Mouse (Mus musculus) liver, embryonic 16.5 days (tissue): ENCODE results near the gene Prrx1. TPM values are rescaled to one million over a fixed set of nuclear protein-coding genes. Genes with fewer than 3 reads are reported as not detected.

Experiments used
- ATAC-seq: fragments of 200-750 bp; cut with Nextera tagmentation; 2 replicates; pipeline ENCODE4 v1.8.0; 2017; ENCODE audit warnings: low read depth, mild to moderate bottlenecking, moderate number of reproducible peaks, moderate library complexity
- H3K27ac ChIP-seq: fragments of 300-500 bp; sonication (generic); 2 replicates; pipeline ENCODE4 v1.5.1; 2014; ENCODE audit warnings: mild to moderate bottlenecking, low read length
- H3K27me3 ChIP-seq: fragments of 300-500 bp; sonication (generic); 2 replicates; pipeline ENCODE4 v1.6.1; 2014; ENCODE audit warnings: low read depth, low read length, mixed read lengths; ENCODE audit not compliant: control insufficient read depth, insufficient read depth
- H3K36me3 ChIP-seq: fragments of 300-500 bp; sonication (generic); 2 replicates; pipeline ENCODE4 v1.6.1; 2014; ENCODE audit warnings: mild to moderate bottlenecking; ENCODE audit not compliant: control insufficient read depth, insufficient read depth
- H3K4me1 ChIP-seq: fragments of 300-500 bp; sonication (generic); 2 replicates; pipeline ENCODE4 v1.6.1; 2014; ENCODE audit warnings: low read depth, low read length, mixed read lengths; ENCODE audit not compliant: control insufficient read depth
- H3K4me2 ChIP-seq: fragments of 300-500 bp; sonication (generic); 2 replicates; pipeline ENCODE4 v1.6.1; 2014; ENCODE audit warnings: low read depth, low read length, mixed read lengths
- H3K4me3 ChIP-seq: fragments of 300-500 bp; sonication (generic); 2 replicates; pipeline ENCODE4 v1.5.1; 2014; ENCODE audit warnings: low read depth, mild to moderate bottlenecking, low read length
- H3K9ac ChIP-seq: fragments of 300-500 bp; sonication (generic); 2 replicates; pipeline ENCODE4 v1.6.1; 2014; ENCODE audit warnings: low read depth, low read length
- H3K9me3 ChIP-seq: fragments of 300-500 bp; sonication (generic); replicated peaks from 2 replicates; pipeline ENCODE4 v1.6.1; 2016; ENCODE audit warnings: low read length; ENCODE audit not compliant: control insufficient read depth
- WGBS: fragments of 180-500 bp; shearing (Covaris S2); extraction: QIAGEN DNeasy Blood & Tissue Kit; methylation state at CpG from one replicate; pipeline ENCODE4 v1.1.7; 2014; ENCODE audit not compliant: insufficient replicate concordance; 5-methylcytosine and 5-hydroxymethylcytosine counted together
- polyA plus RNA-seq: library from polyadenylated mRNA; unstranded; fragments of >200 nt; fragmentation: Nextera tagmentation; extraction: Ambion mirVana; gene quantifications from 2 replicates; pipeline ENCODE4 v1.2.1, GENCODE M21; 2015

Prrx1 gene
- polyA plus RNA-seq, 1 experiment from 2014 or later: 0.28 TPM

GRCm38 (mm10) chr1:163281450-163282198, 31.9 kb downstream of the Prrx1 start:
- H3K27me3 ChIP-seq: no peaks in the 10 kb centered on the region
- no peak overlapping the region for H3K9ac ChIP-seq
- no peak overlapping the region for H3K27ac ChIP-seq
- ATAC-seq: no peak
- H3K4me3 ChIP-seq: no peak overlapping the region
- 43% methylated on average over 7 of the region's 7 CpGs for WGBS
- H3K4me2 ChIP-seq: no peak overlapping the region
- no peaks in the 10 kb centered on the region for H3K36me3 ChIP-seq
- no peaks in the 10 kb centered on the region for H3K4me1 ChIP-seq
- no peaks in the 10 kb centered on the region for H3K9me3 ChIP-seq

DNA sequence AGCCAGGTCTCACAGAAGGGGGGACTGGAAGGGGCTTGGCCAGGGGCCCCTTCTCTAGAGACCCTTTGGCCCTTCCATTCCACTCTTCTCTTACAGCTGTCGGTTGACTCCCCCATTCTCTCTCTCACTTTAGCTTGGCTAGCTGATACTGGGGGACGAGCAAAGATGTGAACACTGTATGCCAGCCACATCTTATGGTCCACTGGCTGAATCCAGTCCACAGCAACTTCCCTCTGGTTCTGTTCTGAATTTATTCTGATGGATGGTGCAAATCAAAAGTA, 32.7 kb downstream of the Prrx1 start:
- Histone ChIP-seq H3K4me3 (no peak overlapping the region), H3K4me1 (no peaks in the 10 kb centered on the region), H3K27ac (no peak overlapping the region), H3K27me3 (no peaks in the 10 kb centered on the region), H3K36me3 (no peaks in the 10 kb centered on the region), H3K9me3 (no peaks in the 10 kb centered on the region), H3K4me2 (no peak overlapping the region), H3K9ac (no peak overlapping the region)
- WGBS: 60% methylated on average over 2 of the region's 2 CpGs
- no peak for ATAC-seq

DNA sequence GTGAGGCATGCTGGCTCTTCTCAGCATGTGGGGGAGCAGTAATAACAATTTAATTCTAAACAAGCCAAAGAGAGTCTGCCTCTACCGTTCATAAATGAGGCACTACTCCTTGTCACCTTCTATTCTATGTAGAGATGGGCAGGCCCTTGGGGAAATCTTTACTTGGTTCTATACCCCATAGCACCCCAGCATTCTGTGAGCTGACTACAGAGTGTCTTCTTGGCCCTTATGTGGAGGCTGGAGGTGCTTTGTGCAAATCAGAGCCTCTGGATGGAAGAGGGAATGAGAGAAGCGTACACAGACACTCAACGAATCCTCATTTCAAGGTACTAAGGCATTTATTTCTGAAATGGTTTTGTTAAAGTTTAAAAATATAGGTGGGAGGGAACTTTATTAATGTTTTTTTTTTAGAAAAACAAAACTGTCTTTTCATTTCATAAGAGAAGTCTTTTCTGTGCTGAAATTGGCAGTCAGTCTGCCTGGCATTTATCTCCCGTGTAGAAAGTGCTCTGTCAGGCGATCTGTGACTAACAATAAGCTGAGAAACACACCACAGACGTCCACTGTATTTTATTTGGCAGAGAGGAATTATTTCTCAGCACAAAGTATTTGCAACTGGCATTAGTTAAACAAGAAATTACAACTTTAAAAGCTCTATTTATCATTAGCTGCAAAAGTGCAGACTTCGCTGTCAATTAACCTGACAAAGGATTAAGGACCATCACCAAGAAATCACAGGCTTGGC, 33.2 kb downstream of the Prrx1 start:
- Histone ChIP-seq H3K4me1 (no peaks in the 10 kb centered on the region), H3K9me3 (no peaks in the 10 kb centered on the region), H3K4me2 (no peak overlapping the region), H3K27ac (no peak overlapping the region), H3K4me3 (no peak overlapping the region), H3K9ac (no peak overlapping the region), H3K36me3 (no peaks in the 10 kb centered on the region), H3K27me3 (no peaks in the 10 kb centered on the region)
- no peak for ATAC-seq
- WGBS: 59% methylated on average over 7 of the region's 7 CpGs

- ATAC-seq: no peak
- 58% methylated on average over 7 of the region's 7 CpGs for WGBS
- Histone ChIP-seq H3K9ac (no peak overlapping the region), H3K9me3 (no peaks in the 10 kb centered on the region), H3K36me3 (no peaks in the 10 kb centered on the region), H3K27me3 (no peaks in the 10 kb centered on the region), H3K27ac (no peak overlapping the region), H3K4me3 (no peak overlapping the region), H3K4me1 (no peaks in the 10 kb centered on the region), H3K4me2 (no peak overlapping the region)
These were observed 36.4 kb downstream of the Prrx1 start for GRCm38 (mm10) chr1:163277069-163277468.

DNA sequence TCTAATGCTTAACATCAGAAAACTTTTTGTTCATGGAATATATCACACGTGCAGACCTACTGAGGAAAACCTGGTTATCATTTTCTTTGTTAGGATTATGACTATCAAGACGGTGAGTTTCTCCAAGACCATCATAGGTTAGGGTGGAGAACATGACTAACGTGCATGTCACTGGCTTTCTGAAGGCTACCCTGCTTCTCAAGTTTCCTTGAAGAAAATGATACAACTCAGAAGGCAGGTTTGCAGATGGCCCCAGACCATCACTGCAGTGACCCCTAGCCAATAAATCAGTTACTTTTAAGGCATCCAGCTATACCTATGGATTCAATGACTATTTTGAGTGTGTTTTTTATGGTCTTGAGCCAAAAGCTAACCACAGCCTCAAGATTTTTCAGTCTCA, 38.6 kb downstream of the Prrx1 start:
- Histone ChIP-seq H3K9me3 (no peaks in the 10 kb centered on the region), H3K4me3 (no peak overlapping the region), H3K4me2 (no peak overlapping the region), H3K27me3 (no peaks in the 10 kb centered on the region), H3K36me3 (no peaks in the 10 kb centered on the region), H3K4me1 (no peaks in the 10 kb centered on the region), H3K9ac (no peak overlapping the region), H3K27ac (no peak overlapping the region)
- no peak for ATAC-seq
- 52% methylated on average over 3 of the region's 3 CpGs for WGBS

GRCm38 (mm10) chr1:163273132-163273531, 40.4 kb downstream of the Prrx1 start:
- H3K4me3 ChIP-seq: no peak overlapping the region
- H3K4me2 ChIP-seq: no peak overlapping the region
- H3K4me1 ChIP-seq: no peaks in the 10 kb centered on the region
- no peak overlapping the region for H3K9ac ChIP-seq
- no peak overlapping the region for H3K27ac ChIP-seq
- 55% methylated on average over 3 of the region's 3 CpGs for WGBS
- no peaks in the 10 kb centered on the region for H3K36me3 ChIP-seq
- H3K9me3 ChIP-seq: no peaks in the 10 kb centered on the region
- no peak for ATAC-seq
- H3K27me3 ChIP-seq: no peaks in the 10 kb centered on the region

GRCm38 (mm10) chr1:163266853-163267538, 46.5 kb downstream of the Prrx1 start:
- no peak for ATAC-seq
- no peaks in the 10 kb centered on the region for H3K4me1 ChIP-seq
- no peaks in the 10 kb centered on the region for H3K36me3 ChIP-seq
- no peaks in the 10 kb centered on the region for H3K9me3 ChIP-seq
- no peak overlapping the region for H3K9ac ChIP-seq
- WGBS: 71% methylated on average over 8 of the region's 8 CpGs
- H3K27ac ChIP-seq: no peak overlapping the region
- no peak overlapping the region for H3K4me3 ChIP-seq
- H3K27me3 ChIP-seq: no peaks in the 10 kb centered on the region
- H3K4me2 ChIP-seq: no peak overlapping the region

DNA sequence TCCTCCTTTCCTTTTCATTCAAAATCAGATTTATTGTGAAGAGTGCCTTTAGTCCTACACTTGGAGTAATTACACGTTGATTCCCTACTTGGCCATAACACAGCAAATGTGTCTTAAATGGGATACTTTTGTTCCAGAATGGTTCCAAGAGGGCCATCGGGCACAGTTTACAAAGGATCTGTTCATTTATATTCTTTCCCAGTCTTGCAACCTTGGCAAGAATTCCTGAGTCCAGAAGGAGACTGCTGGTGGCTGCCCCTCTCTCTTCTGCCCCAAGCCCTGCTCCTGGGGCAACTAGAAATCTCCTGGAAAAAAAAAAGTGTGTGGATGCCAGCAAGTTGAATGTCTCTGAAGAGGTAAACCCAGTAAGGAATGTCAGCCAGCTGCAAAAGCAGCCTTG, 56.2 kb downstream of the Prrx1 start:
- no peak for ATAC-seq
- H3K4me2 ChIP-seq: no peak overlapping the region
- WGBS: 61% methylated on average over 2 of the region's 2 CpGs
- H3K4me1 ChIP-seq: no peaks in the 10 kb centered on the region
- no peak overlapping the region for H3K4me3 ChIP-seq
- no peaks in the 10 kb centered on the region for H3K36me3 ChIP-seq
- no peaks in the 10 kb centered on the region for H3K9me3 ChIP-seq
- no peak overlapping the region for H3K27ac ChIP-seq
- no peaks in the 10 kb centered on the region for H3K27me3 ChIP-seq
- H3K9ac ChIP-seq: no peak overlapping the region

GRCm38 (mm10) chr1:163255884-163256283, 57.6 kb downstream of the Prrx1 start:
- Histone ChIP-seq H3K27ac (no peak overlapping the region), H3K4me2 (no peak overlapping the region), H3K9me3 (no peaks in the 10 kb centered on the region), H3K27me3 (no peaks in the 10 kb centered on the region), H3K9ac (no peak overlapping the region), H3K36me3 (no peaks in the 10 kb centered on the region), H3K4me1 (no peaks in the 10 kb centered on the region), H3K4me3 (no peak overlapping the region)
- ATAC-seq: no peak
- 79% methylated on average over 2 of the region's 2 CpGs for WGBS
